Mouse (Mus musculus) hindbrain, embryonic 13.5 days (tissue): ENCODE results near the gene Atxn10. TPM values are rescaled to one million over a fixed set of nuclear protein-coding genes. Genes with fewer than 3 reads are reported as not detected.

Experiments
- ATAC-seq: fragments of 200-750 bp; cut with Nextera tagmentation; 2 replicates; pipeline ENCODE4 v1.8.0; 2017; ENCODE audit warnings: moderate TSS enrichment; ENCODE audit not compliant: low FRiP score
- H3K27ac ChIP-seq: fragments of 300-500 bp; sonication (generic); 2 replicates; pipeline ENCODE4 v1.5.1; 2015; ENCODE audit warnings: inconsistent platforms, mild to moderate bottlenecking, moderate library complexity
- H3K27me3 ChIP-seq: fragments of 300-500 bp; sonication (generic); 2 replicates; pipeline ENCODE4 v1.6.1; 2015; ENCODE audit warnings: mild to moderate bottlenecking, inconsistent platforms
- H3K36me3 ChIP-seq: fragments of 300-500 bp; sonication (generic); 2 replicates; pipeline ENCODE4 v1.6.1; 2015; ENCODE audit warnings: mild to moderate bottlenecking, inconsistent platforms
- H3K4me1 ChIP-seq: fragments of 300-500 bp; sonication (generic); replicated peaks from 2 replicates; pipeline ENCODE4 v1.6.1; 2015; ENCODE audit warnings: inconsistent platforms
- H3K4me2 ChIP-seq: fragments of 300-500 bp; sonication (generic); 2 replicates; pipeline ENCODE4 v1.6.1; 2015; ENCODE audit warnings: inconsistent platforms, mild to moderate bottlenecking, moderate library complexity
- H3K4me3 ChIP-seq: fragments of 300-500 bp; sonication (generic); 2 replicates; pipeline ENCODE4 v1.5.1; 2015; ENCODE audit warnings: mild to moderate bottlenecking, inconsistent platforms
- H3K9ac ChIP-seq: fragments of 300-500 bp; sonication (generic); 2 replicates; pipeline ENCODE4 v1.6.1; 2015; ENCODE audit warnings: mild to moderate bottlenecking, inconsistent platforms
- H3K9me3 ChIP-seq: fragments of 300-500 bp; sonication (generic); 2 replicates; pipeline ENCODE4 v1.6.1; 2016; ENCODE audit warnings: inconsistent platforms
- WGBS: fragments of 180-500 bp; shearing (Covaris S2); methylation state at CpG from one replicate; pipeline ENCODE4 v1.1.7; 2015; 5-methylcytosine and 5-hydroxymethylcytosine counted together
- polyA plus RNA-seq: library from polyadenylated mRNA; unstranded; fragments of >200 nt; fragmentation: Nextera tagmentation; extraction: Ambion mirVana; gene quantifications from 2 replicates; pipeline ENCODE4 v1.2.1, GENCODE M21; 2015

Atxn10 gene
- polyA plus RNA-seq, 1 experiment from 2014 or later: 515 TPM

GRCm38 (mm10) chr15:85494163-85494621, 158.1 kb downstream of the Atxn10 start:
- ATAC-seq: peak; percentile 56; the same call in 1 of the 2 replicates
- Histone ChIP-seq H3K27ac (peak overlapping the region; percentile 70), H3K9me3 (no peaks in the 10 kb centered on the region), H3K4me3 (no peak overlapping the region), H3K27me3 (no peaks in the 10 kb centered on the region), H3K36me3 (no peaks in the 10 kb centered on the region), H3K9ac (no peak overlapping the region), H3K4me1 (peaks cover 51% of the 10 kb centered on the region), H3K4me2 (peak overlapping the region; percentile 13; the same call in 1 of the 2 replicates)
- WGBS: 5% methylated on average over 11 of the region's 11 CpGs

- ATAC-seq: no peak
Observed at GRCm38 (mm10) chr15:85497548-85497947, 161.5 kb downstream of the Atxn10 start.

GRCm38 (mm10) chr15:85497981-85498475, 162.0 kb downstream of the Atxn10 start:
- Histone ChIP-seq H3K27ac (peak overlapping the region; percentile 69; the same call in 1 of the 2 replicates), H3K9me3 (no peaks in the 10 kb centered on the region), H3K4me3 (no peak overlapping the region), H3K4me1 (peaks cover 43% of the 10 kb centered on the region), H3K27me3 (0 out of 2 replicates have a peak, but pooled peaks cover 4% of the 10 kb centered on the region), H3K36me3 (no peaks in the 10 kb centered on the region), H3K9ac (no peak overlapping the region), H3K4me2 (peak overlapping the region; percentile 29; the same call in 1 of the 2 replicates)
- 9% methylated on average over 10 of the region's 10 CpGs for WGBS
- ATAC-seq: peak; percentile 49; the same call in 1 of the 2 replicates

More at GRCm38 (mm10) chr15:85497548-85497947, 161.5 kb downstream of the Atxn10 start:
- no peak overlapping the region for H3K4me2 ChIP-seq
- no peaks in the 10 kb centered on the region for H3K36me3 ChIP-seq
- WGBS: 70% methylated on average over 4 of the region's 4 CpGs
- H3K27me3 ChIP-seq: 0 out of 2 replicates have a peak, but pooled peaks cover 4% of the 10 kb centered on the region
- H3K9ac ChIP-seq: no peak overlapping the region
- peaks cover 41% of the 10 kb centered on the region for H3K4me1 ChIP-seq
- H3K27ac ChIP-seq: peak overlapping the region; percentile 69; the same call in 1 of the 2 replicates
- H3K4me3 ChIP-seq: no peak overlapping the region
- no peaks in the 10 kb centered on the region for H3K9me3 ChIP-seq

- Histone ChIP-seq H3K9me3 (no peaks in the 10 kb centered on the region), H3K4me1 (peaks cover 27% of the 10 kb centered on the region), H3K4me3 (no peak overlapping the region), H3K27ac (no peak overlapping the region), H3K36me3 (no peaks in the 10 kb centered on the region), H3K9ac (no peak overlapping the region), H3K4me2 (no peak overlapping the region), H3K27me3 (0 out of 2 replicates have a peak, but pooled peaks cover 4% of the 10 kb centered on the region)
- no peak for ATAC-seq
- WGBS: 90% methylated on average over 10 of the region's 10 CpGs
Observed at GRCm38 (mm10) chr15:85500267-85500666, 164.2 kb downstream of the Atxn10 start.

- Histone ChIP-seq H3K4me2 (no peak within 1 kb of the TSS), H3K27ac (no peak within 1 kb of the TSS), H3K36me3 (no peaks in the 10 kb centered on the region), H3K27me3 (0 out of 2 replicates have a peak, but pooled peaks cover 4% of the 10 kb centered on the region), H3K4me3 (no peak within 1 kb of the TSS), H3K9ac (no peak within 1 kb of the TSS), H3K4me1 (peaks cover 43% of the 10 kb centered on the region), H3K9me3 (no peaks in the 10 kb centered on the region)
- no peak for ATAC-seq
- WGBS: 73% methylated on average over 8 of the region's 8 CpGs
Observed at GRCm38 (mm10) chr15:85503127-85503526, 167.1 kb downstream of the Atxn10 start, which contains the start of gene 7530416G11Rik. Gene 7530416G11Rik (minus strand): TSS chr15:85503227.

DNA sequence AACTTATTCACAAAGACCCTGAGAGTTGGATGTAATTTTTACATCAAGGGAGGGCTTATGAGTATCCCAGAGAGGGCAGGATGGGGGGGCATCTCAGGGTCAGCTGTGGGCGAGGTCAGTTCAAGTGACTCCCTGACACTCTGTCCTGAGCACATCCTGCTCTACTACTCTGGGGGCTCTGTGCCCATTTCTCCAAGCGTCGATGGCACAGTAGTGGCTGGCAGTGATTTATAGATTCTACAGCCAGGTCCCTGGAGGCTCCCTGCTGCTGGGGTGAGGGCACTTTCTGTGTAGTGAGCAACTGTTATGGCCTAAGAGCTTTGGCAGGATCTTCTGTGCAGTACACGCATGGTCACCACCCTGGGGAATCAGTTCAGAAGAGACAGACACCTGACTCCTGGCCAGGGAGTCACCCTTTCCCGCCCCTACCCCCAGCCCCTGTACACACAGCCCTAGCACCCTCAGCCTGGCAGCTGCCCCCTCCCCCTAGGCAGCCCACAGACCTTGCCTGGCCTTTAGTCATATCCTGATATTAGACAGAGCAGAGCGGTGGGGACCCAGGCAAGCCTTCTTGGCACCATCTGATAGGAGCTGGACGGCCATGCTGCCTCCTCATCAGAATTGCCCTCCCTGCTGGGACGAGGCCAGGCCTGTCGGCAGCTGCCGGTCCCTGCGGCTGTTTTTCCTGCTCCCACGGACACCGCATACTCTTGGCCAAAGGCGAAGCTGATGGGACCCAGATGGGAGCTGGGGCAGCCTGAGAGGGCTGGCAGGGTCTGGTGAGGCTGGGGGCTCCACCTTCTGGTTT, 169.3 kb downstream of the Atxn10 start:
- no peak overlapping the region for H3K9ac ChIP-seq
- peak; percentile 47 for ATAC-seq
- no peaks in the 10 kb centered on the region for H3K36me3 ChIP-seq
- no peak overlapping the region for H3K4me2 ChIP-seq
- no peaks in the 10 kb centered on the region for H3K9me3 ChIP-seq
- H3K4me1 ChIP-seq: peaks cover 29% of the 10 kb centered on the region
- no peaks in the 10 kb centered on the region for H3K27me3 ChIP-seq
- H3K4me3 ChIP-seq: no peak overlapping the region
- H3K27ac ChIP-seq: peak overlapping the region; percentile 58
- WGBS: 41% methylated on average over 14 of the region's 14 CpGs

DNA sequence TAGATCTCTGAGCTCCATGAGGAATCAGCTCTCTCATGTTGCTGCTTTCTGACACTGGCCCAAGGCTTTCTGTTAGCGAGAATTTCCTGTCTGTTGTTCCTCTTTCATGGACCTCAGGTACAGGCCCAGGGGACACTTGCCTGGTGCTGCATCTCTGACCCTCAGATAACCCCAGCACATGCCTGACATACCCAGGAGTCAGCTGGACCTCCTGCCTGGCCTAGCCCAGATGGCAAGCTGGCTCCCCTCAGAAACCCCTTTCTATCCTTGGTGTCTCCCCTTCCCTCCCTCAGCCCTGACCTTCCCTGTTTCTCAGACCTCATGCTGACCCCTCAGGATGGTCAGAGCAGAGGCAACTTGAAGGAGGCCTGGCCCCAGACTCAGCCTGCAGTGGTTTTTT, 170.6 kb downstream of the Atxn10 start:
- peaks cover 29% of the 10 kb centered on the region for H3K4me1 ChIP-seq
- no peaks in the 10 kb centered on the region for H3K27me3 ChIP-seq
- no peaks in the 10 kb centered on the region for H3K9me3 ChIP-seq
- ATAC-seq: no peak
- no peak overlapping the region for H3K4me3 ChIP-seq
- no peak overlapping the region for H3K4me2 ChIP-seq
- 73% methylated on average over 1 of the region's 1 CpGs for WGBS
- 0 out of 2 replicates have a peak overlapping the region, but pooled peaks have one; percentile 78 for H3K27ac ChIP-seq
- no peak overlapping the region; the same call in 1 of the 2 replicates for H3K9ac ChIP-seq
- no peaks in the 10 kb centered on the region for H3K36me3 ChIP-seq

- Histone ChIP-seq H3K27me3 (no peaks in the 10 kb centered on the region), H3K27ac (peak overlapping the region; percentile 78), H3K4me3 (no peak overlapping the region), H3K36me3 (no peaks in the 10 kb centered on the region), H3K9me3 (no peaks in the 10 kb centered on the region), H3K4me1 (peaks cover 29% of the 10 kb centered on the region), H3K4me2 (no peak overlapping the region), H3K9ac (peak overlapping the region; percentile 59; the same call in 1 of the 2 replicates)
- peak; percentile 33; the same call in 1 of the 2 replicates for ATAC-seq
- WGBS: 15% methylated on average over 32 of the region's 32 CpGs
Observed at GRCm38 (mm10) chr15:85507370-85508014, 171.4 kb downstream of the Atxn10 start.

Other genes starting within 250 kb of the Atxn10 start
- 0.04 and 0.16 TPM in 2 replicates for gene Smc1b, start 204.3 kb upstream of the Atxn10 start, polyA plus RNA-seq
- 0.84 and 1.2 TPM in 2 replicates for gene Ribc2, start 204.2 kb upstream of the Atxn10 start, polyA plus RNA-seq
- 60.7 and 65.1 TPM in 2 replicates for gene Fbln1, start 130.3 kb upstream of the Atxn10 start, polyA plus RNA-seq
- gene 7530416G11Rik, start 167.0 kb downstream of the Atxn10 start, polyA plus RNA-seq: not detected in 2 replicates
- 40.1 and 47.2 TPM in 2 replicates for gene Wnt7b, start 246.2 kb downstream of the Atxn10 start, polyA plus RNA-seq